Mouse (Mus musculus) heart, embryonic 14.5 days (tissue): ENCODE data around the gene Nhsl2. TPM values are rescaled to one million over a fixed set of nuclear protein-coding genes. Genes with fewer than 3 reads are reported as not detected.
A peak's percentile ranks its signal among the peaks of the same experiment; 100 is the strongest.

ENCODE experiments used
- ATAC-seq: fragments of 200-750 bp; cut with Nextera tagmentation; 2 replicates; pipeline ENCODE4 v1.8.0; 2017; ENCODE audit warnings: low read depth, moderate TSS enrichment; ENCODE audit not compliant: insufficient number of reproducible peaks, insufficient read depth, low FRiP score
- H3K27ac ChIP-seq, 2 experiments: fragments of 200-500 bp in 1 of 2; fragments of 300-500 bp in 1 of 2; sonication (generic) in 1 of 2; replicated peaks in 1 of 2; 2 replicates each; pipeline ENCODE4 v1.5.1; 2012 to 2014; ENCODE audit warnings: low read depth in 2 of 2, low read length in 2 of 2, control low read depth in 1 of 2, mild to moderate bottlenecking in 1 of 2, mixed read lengths in 1 of 2; ENCODE audit not compliant: control insufficient read depth in 1 of 2, insufficient read depth in 1 of 2
- H3K27me3 ChIP-seq: fragments of 300-500 bp; sonication (generic); 2 replicates; pipeline ENCODE4 v1.6.1; 2014; ENCODE audit warnings: mild to moderate bottlenecking, low read length, control low read depth; ENCODE audit not compliant: control insufficient read depth, insufficient read depth
- H3K36me3 ChIP-seq: fragments of 300-500 bp; sonication (generic); 2 replicates; pipeline ENCODE4 v1.6.1; 2014; ENCODE audit warnings: mild to moderate bottlenecking, control low read depth, low read length, mixed read lengths; ENCODE audit not compliant: control insufficient read depth, insufficient read depth
- H3K4me1 ChIP-seq, 2 experiments: fragments of 200-500 bp in 1 of 2; fragments of 300-500 bp in 1 of 2; sonication (generic) in 1 of 2; 2 replicates each; pipeline ENCODE4 v1.6.1; 2012 to 2014; ENCODE audit warnings: low read length in 2 of 2, control low read depth in 1 of 2, mixed read lengths in 1 of 2; ENCODE audit not compliant: control insufficient read depth in 2 of 2, insufficient read depth in 2 of 2
- H3K4me2 ChIP-seq: fragments of 300-500 bp; sonication (generic); 2 replicates; pipeline ENCODE4 v1.6.1; 2014; ENCODE audit warnings: mild to moderate bottlenecking, low read length
- H3K4me3 ChIP-seq, 2 experiments: fragments of 200-500 bp in 1 of 2; fragments of 300-500 bp in 1 of 2; sonication (generic) in 1 of 2; 2 replicates each; pipeline ENCODE4 v1.5.1; 2012 to 2014; ENCODE audit warnings: low read length in 2 of 2, mild to moderate bottlenecking in 2 of 2, control low read depth in 1 of 2, low read depth in 1 of 2, moderate library complexity in 1 of 2; ENCODE audit not compliant: control insufficient read depth in 1 of 2, insufficient read depth in 1 of 2
- H3K9ac ChIP-seq: fragments of 300-500 bp; sonication (generic); 2 replicates; pipeline ENCODE4 v1.6.1; 2014; ENCODE audit warnings: mild to moderate bottlenecking, low read length
- H3K9me3 ChIP-seq: fragments of 300-500 bp; sonication (generic); 2 replicates; pipeline ENCODE4 v1.6.1; 2016; ENCODE audit warnings: low read length, control low read depth; ENCODE audit not compliant: control insufficient read depth
- WGBS: fragments of 180-500 bp; shearing (Covaris S2); extraction: QIAGEN DNeasy Blood & Tissue Kit; methylation state at CpG from one replicate; pipeline ENCODE4 v1.1.7; 2014; 5-methylcytosine and 5-hydroxymethylcytosine counted together
- polyA plus RNA-seq: library from polyadenylated mRNA; unstranded; fragments of >200 nt; fragmentation: Nextera tagmentation; extraction: Ambion mirVana; gene quantifications from 2 replicates; pipeline ENCODE4 v1.2.1, GENCODE M21; 2014

Gene Nhsl2
- polyA plus RNA-seq, 1 experiment from 2014 or later: 15.5 TPM

- Histone ChIP-seq H3K27me3 (0 out of 2 replicates have a peak, but pooled peaks cover 5% of the 10 kb centered on the region), H3K4me1 (peaks cover 9 to 22% of the 10 kb centered on the region in 2 experiments; a peak in 2 of 4 replicates), H3K27ac (no peak overlapping the region; a peak in 1 of 4 replicates), H3K4me3 (no peak overlapping the region), H3K36me3 (no peaks in the 10 kb centered on the region), H3K9me3 (no peaks in the 10 kb centered on the region), H3K4me2 (no peak overlapping the region), H3K9ac (no peak overlapping the region)
- WGBS: 37% methylated on average over 4 of the region's 4 CpGs
- ATAC-seq: no peak
These were observed 29.4 kb downstream of the Nhsl2 start for GRCm38 (mm10) chrX:101878546-101878945.

GRCm38 (mm10) chrX:101882141-101882751, 33.1 kb downstream of the Nhsl2 start:
- 34% methylated on average over 3 of the region's 3 CpGs for WGBS
- Histone ChIP-seq H3K36me3 (no peaks in the 10 kb centered on the region), H3K27ac (peak overlapping the region; percentile 8 to 33; a peak in 2 of 4 replicates), H3K27me3 (no peaks in the 10 kb centered on the region), H3K9ac (no peak overlapping the region), H3K4me3 (no peak overlapping the region), H3K4me2 (no peak overlapping the region), H3K4me1 (peaks cover 10 to 14% of the 10 kb centered on the region in 2 experiments; a peak in 2 of 4 replicates), H3K9me3 (no peaks in the 10 kb centered on the region)
- no peak for ATAC-seq

GRCm38 (mm10) chrX:101889384-101889783, 40.2 kb downstream of the Nhsl2 start:
- H3K27me3 ChIP-seq: no peaks in the 10 kb centered on the region

GRCm38 (mm10) chrX:101889813-101890469, 40.8 kb downstream of the Nhsl2 start:
- Histone ChIP-seq H3K9ac (no peak overlapping the region), H3K4me1 (peaks cover 6 to 8% of the 10 kb centered on the region in 2 experiments), H3K4me3 (no peak overlapping the region), H3K9me3 (no peaks in the 10 kb centered on the region), H3K4me2 (no peak overlapping the region), H3K27ac (0 out of 4 replicates have a peak overlapping the region, but pooled peaks of 1 of the 2 experiments have one; percentile 6), H3K27me3 (no peaks in the 10 kb centered on the region), H3K36me3 (no peaks in the 10 kb centered on the region)
- no peak for ATAC-seq
- 60% methylated on average over 4 of the region's 4 CpGs for WGBS

More at GRCm38 (mm10) chrX:101889384-101889783, 40.2 kb downstream of the Nhsl2 start:
- Histone ChIP-seq H3K36me3 (no peaks in the 10 kb centered on the region), H3K27ac (0 out of 4 replicates have a peak overlapping the region, but pooled peaks of 1 of the 2 experiments have one; percentile 6), H3K9ac (no peak overlapping the region), H3K4me1 (peaks cover 6 to 8% of the 10 kb centered on the region in 2 experiments), H3K4me2 (no peak overlapping the region), H3K9me3 (no peaks in the 10 kb centered on the region), H3K4me3 (no peak overlapping the region)
- 32% methylated on average over 4 of the region's 4 CpGs for WGBS
- no peak for ATAC-seq

GRCm38 (mm10) chrX:101893796-101894195, 44.6 kb downstream of the Nhsl2 start:
- Histone ChIP-seq H3K4me3 (no peak overlapping the region), H3K27ac (no peak overlapping the region; a peak in 1 of 4 replicates), H3K4me1 (peaks cover 4 to 6% of the 10 kb centered on the region in 2 experiments), H3K4me2 (no peak overlapping the region), H3K36me3 (no peaks in the 10 kb centered on the region), H3K9ac (no peak overlapping the region), H3K27me3 (no peaks in the 10 kb centered on the region), H3K9me3 (no peaks in the 10 kb centered on the region)
- 56% methylated on average over 7 of the region's 7 CpGs for WGBS
- ATAC-seq: no peak

GRCm38 (mm10) chrX:101898341-101898740, 49.2 kb downstream of the Nhsl2 start:
- no peaks in the 10 kb centered on the region for H3K9me3 ChIP-seq
- WGBS: 55% methylated on average over 4 of the region's 4 CpGs
- H3K36me3 ChIP-seq: no peaks in the 10 kb centered on the region
- H3K4me3 ChIP-seq: no peak overlapping the region
- H3K27ac ChIP-seq: peak overlapping the region; percentile 14 to 24; a peak in 1 of 4 replicates
- no peak for ATAC-seq
- no peak overlapping the region for H3K9ac ChIP-seq
- H3K4me1 ChIP-seq: peaks cover 0 to 6% of the 10 kb centered on the region in 2 experiments; a peak in 3 of 4 replicates
- H3K27me3 ChIP-seq: no peaks in the 10 kb centered on the region
- no peak overlapping the region for H3K4me2 ChIP-seq

- Histone ChIP-seq H3K9me3 (no peaks in the 10 kb centered on the region), H3K4me3 (no peak overlapping the region), H3K36me3 (no peaks in the 10 kb centered on the region), H3K4me2 (no peak overlapping the region), H3K9ac (no peak overlapping the region), H3K4me1 (no peaks in the 10 kb centered on the region; a peak in 1 of 4 replicates), H3K27me3 (no peaks in the 10 kb centered on the region), H3K27ac (peak overlapping the region; percentile 15 to 62)
- no peak for ATAC-seq
- 46% methylated on average over 7 of the region's 7 CpGs for WGBS
These were observed 52.8 kb downstream of the Nhsl2 start for GRCm38 (mm10) chrX:101901806-101902490.
